Mouse (Mus musculus): ENCODE results near the gene Hspb9.

The Hspb9 gene

DNA sequence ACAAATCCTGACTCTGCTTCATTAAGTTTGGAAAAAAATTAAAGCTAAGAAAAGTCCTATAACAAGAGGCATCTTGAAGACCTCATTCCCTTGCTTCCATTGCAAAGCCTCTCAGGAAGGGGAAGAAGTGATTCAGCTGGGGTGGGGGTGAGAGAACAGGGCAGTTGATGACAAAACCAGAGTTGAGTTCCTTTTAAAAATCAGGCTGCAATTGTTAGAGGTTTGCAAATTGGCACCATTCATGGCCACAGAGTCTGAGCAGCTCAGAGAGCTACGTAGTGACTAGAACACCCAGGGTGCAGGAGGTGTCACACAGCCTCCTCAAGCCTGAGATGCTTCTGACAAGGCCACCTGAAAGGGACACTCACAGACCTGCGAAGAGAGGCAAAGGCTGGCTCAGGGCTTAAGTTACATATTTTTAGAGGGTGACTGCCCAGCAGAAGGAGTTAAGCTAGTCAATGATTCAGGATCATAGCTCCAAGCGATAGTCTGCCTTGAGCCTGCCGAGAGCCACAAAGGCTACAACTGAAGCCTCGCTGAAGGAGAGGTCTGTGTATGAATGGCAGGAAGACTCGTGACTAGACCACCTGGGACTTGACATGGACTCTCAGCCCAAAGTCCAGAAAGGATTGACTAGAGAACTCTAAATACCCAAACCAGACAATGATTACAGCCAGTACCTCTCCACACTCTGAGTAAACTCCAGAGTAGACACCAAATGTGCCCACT, 17.0 kb downstream of the Hspb9 start:
- DNase-seq (ENCODE audit: low read depth), result no peak

- peak; percentile 26 for DNase-seq (ENCODE audit: low read depth)
Measured at GRCm38 (mm10) chr11:100735134-100735865, 21.6 kb downstream of the Hspb9 start.

GRCm38 (mm10) chr11:100735954-100736745, 22.5 kb downstream of the Hspb9 start:
- DNase-seq (ENCODE audit: low read depth), result no peak

GRCm38 (mm10) chr11:100736746-100737080, 23.1 kb downstream of the Hspb9 start:
- DNase-seq (ENCODE audit: low read depth), result no peak

DNA sequence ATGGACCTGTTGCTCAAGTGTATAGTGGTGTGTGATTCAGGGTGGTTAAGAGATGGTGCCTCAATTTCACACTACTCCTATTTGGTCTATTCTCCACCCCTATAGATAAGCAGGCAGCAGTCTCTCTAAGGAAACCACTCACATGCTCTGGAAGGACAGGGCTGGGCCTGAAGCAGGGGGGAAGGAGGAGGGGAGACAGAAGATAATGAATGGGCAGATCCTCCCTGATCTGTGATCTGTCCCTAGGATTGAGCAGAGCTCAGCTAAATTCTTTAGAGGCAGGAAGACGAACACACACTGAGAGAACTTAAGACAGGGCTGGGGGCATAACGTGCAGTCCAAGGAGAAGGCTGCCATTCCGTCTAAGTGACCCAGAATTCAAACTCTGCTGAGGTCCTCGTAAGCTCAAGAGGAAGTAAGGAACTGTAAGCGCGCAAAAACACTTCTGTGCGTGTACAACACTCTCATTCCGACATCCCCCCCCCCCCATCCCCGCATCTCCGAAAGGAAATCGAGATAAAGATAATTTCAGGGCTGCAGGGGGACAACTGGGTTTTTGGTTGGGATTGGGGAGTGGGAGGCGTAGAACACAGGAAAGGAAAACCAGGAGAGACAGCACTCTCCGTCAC, 23.6 kb downstream of the Hspb9 start:
- DNase-seq (ENCODE audit: low read depth), result no peak

DNA sequence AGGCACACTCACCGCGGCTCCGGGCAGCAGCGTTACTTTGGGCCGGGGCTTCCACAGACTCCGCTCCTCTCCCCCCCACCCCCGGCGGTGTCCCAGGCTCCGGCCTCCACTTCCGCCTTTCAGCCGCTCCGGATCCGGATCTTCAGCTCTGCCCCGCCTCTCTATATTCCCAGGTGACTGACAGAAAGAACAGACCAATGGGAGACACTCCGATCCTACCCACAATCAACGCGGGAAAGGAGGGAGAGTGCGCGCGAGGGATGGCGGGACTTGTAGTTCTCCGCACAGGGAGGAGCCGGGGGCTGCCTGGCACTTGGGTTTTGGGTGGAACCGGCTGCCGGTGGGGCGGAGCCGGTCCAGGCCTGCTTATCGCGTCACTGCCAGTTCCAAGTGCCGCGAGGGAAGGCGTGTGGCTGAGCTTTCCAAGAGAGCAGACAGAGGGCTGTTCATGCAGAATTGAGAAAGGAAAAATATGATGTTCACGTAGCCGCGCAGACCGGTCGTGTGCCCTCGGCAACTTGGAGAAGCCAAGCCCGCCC, 24.5 kb downstream of the Hspb9 start, which contains the start of gene Rab5c:
Gene Rab5c (minus strand): TSS at position 150 of the 539 bp plus-strand sequence.
- DNase-seq (ENCODE audit: low read depth), result peak; percentile 99

- no peak for DNase-seq (ENCODE audit: low read depth)
Measured at GRCm38 (mm10) chr11:100738749-100739148, 25.1 kb downstream of the Hspb9 start.

DNA sequence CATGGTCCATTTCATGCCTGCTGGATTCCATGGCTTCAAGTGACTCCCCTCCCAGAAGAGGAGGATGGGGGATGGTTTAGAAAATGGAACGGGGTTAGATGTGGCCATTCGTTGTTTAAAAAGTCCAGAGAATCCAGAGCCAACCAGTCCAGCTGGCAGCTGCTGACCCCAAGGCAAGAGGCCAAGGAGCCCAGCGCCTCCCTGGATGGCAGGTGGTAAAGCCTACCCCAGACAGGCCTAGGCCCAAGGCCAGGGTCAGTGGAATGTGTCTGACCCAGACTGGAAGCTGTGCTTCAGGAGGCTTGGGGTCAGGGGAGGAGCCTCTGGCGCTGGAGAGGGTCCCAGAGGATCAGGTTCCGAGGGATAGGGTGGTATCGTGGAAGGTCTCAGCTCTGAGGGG, 27.7 kb downstream of the Hspb9 start:
- DNase-seq (ENCODE audit: low read depth), result no peak

DNA sequence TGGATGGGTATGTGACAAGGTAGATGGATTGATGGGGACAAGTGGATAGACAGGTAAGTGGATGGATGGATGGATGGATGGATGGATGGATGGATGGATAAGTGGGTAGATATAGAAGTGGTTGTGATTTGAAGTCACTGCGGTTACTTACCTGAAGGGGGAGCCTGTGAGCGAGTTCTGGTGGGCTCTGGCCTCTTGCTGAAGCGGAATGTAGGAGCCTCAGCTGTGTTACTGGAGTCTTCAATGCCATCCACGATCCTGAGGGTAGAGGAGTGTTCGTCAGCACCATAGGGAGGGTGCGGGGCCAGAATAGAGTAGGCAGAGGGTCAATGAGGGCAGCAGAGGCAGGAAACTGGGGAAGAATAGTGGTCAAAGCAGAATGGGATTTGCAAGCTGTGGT, 31.4 kb downstream of the Hspb9 start:
- peak; percentile 80 for DNase-seq (ENCODE audit: low read depth)

DNA sequence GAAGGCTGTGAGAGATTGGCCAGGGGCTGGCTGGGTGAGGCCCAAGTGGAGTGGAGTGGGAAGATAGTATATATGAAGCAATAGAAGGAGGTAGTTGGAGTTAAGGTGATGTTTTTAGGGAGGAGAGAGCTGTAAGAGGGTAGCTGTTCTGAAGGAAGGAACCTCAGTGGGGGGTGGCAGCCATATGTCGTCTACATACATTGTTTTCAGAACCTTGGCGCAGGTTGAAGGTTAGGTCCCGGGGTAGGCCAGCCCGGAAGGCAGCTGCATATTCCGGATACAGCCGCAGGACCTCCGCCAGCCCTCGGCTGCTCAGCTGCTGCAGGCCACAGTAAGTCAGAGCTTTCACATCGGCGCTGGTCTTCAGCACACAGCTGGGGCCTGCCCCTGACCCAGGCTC, 32.9 kb downstream of the Hspb9 start:
- no peak for DNase-seq (ENCODE audit: low read depth)

GRCm38 (mm10) chr11:100747114-100747513, 33.5 kb downstream of the Hspb9 start:
- DNase-seq (ENCODE audit: low read depth), result no peak

DNA sequence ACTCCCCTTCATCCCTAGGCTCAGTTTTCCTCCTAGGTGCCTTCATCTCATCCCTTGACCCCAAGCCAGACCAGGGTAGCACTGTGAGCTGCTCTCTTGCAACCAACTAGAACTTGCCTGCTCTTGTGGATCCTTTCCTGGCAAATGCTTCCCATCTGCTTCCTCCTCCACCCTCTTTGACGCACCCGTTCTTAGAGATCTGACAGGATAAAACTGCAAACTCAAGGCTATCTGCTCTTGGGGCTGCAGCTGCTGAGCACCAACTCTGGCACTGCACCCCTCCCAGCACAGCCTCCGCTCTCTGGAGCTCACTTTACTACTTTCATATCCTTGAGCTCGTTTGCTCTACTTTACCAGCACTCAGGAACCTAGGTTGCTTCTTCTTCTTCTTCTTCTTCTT, 35.0 kb downstream of the Hspb9 start:
- DNase-seq (ENCODE audit: low read depth), result no peak

GRCm38 (mm10) chr11:100749469-100749868, 35.8 kb downstream of the Hspb9 start:
- no peak for DNase-seq (ENCODE audit: low read depth)

DNA sequence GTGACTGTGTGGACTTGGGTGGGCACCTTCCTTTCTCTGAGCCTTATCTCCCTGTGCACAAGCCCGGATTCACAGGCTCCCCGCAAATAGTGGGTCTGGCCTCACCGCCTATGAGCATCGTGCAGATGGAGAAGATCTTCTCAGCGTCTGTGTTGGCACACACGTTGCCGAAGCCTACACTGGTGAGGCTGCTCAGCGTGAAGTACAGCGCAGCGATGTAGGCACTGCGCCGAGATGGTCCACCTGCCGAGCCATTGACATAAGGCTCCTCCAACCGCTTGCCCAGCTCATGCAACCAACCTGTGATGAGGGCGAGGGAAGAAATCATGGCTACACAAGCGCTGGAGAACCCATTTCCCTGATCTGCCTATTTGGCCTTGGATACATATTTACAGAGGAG, 36.5 kb downstream of the Hspb9 start:
- no peak for DNase-seq (ENCODE audit: low read depth)

- DNase-seq (ENCODE audit: low read depth), result no peak
Measured at GRCm38 (mm10) chr11:100752294-100752693, 38.6 kb downstream of the Hspb9 start.

GRCm38 (mm10) chr11:100754021-100754692, 40.5 kb downstream of the Hspb9 start:
- no peak for DNase-seq (ENCODE audit: low read depth)

GRCm38 (mm10) chr11:100754693-100755057, 41.0 kb downstream of the Hspb9 start:
- DNase-seq (ENCODE audit: low read depth), result no peak

DNA sequence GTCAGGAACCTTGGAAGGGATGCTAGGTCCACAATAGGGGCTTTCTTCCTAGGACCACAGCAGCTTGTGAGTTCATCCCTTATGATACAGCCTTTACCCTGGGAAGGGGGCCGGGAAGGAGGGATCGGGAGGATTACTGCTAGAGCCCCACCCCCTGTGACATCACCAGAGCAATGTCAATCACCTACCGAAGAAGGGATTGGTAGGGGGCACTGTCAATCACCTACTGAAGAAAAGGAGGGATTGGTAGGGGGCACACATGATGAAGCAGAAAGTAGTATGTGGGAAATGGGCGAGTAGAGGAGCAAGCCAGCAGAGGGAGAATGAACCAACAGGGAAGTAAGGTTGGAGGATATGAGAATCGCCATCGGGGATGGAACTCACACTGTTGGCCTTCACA, 42.8 kb downstream of the Hspb9 start:
- no peak for DNase-seq (ENCODE audit: low read depth)

DNA sequence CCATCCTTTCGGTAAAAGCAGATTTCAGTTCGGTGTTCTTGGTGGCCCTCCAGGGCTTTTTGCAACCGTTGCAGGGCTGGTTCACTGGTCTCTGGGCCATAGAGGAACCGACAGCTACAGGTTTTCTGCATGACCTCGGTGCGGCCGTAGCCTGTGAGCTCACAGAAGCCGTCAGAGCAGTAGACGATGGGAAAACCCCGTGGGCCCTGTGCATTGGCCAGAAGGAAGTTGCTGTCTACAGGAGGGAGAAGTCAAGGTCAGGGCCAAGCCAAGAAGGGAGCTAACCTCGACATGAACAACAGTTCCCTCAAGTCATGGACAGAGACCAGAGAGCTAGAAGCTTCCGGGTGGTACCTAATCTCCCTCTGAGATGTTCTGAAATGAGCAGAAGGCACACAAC, 43.9 kb downstream of the Hspb9 start:
- no peak for DNase-seq (ENCODE audit: low read depth)

DNA sequence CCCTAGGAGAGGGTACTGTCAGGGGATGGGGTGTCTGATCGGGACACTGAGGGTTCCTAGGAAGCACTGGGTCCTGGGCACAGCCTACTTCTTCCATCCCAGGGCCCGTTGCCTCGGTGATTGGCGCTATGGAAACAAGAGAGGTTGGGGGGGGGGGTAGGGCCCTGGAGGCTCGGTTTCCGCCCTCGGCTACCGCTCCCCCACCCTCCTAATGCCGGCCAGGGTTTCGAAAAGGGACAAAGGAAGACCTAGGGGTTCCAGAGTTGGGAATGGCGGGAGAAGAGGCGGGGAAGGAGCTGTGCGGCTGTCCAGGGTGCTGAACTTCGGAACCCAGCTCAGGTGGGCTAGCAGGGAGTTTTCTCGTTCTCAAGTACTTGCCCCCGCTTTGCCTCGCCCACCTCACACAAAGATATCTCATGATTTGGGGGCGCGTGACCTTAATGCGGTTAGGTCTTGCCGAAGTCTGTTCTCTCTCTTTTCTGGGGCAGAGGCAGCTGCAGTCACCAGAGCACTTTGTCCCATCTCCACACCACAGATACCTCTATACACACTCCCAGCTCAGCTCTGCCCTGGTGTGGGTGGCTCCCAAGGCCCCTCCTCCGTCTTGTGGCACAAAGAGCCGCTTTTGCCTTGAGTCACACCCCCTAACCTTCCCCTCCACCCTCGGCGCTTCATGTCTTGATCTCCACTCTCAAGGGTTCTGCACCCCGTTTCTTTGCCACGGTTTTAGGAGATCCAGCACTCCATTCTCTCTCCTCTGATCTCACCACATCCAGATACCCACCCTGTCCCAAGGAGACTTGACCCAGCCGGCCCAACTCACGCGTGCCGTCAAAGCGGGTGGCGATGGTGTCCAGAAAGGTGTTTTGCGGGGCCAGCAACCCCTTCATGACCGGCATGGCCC, 45.3 kb downstream of the Hspb9 start:
- peak; percentile 74 for DNase-seq (ENCODE audit: low read depth)
